Mouse (Mus musculus): Measurements from ENCODE around the gene Wdr46.

- TF ChIP-seq CTCF (IDR thresholded peaks at IDR 0.05; ENCODE audit: extremely low read depth, insufficient read length, insufficient replicate concordance, low read depth, low read length) (no peak), POLR2A (IDR thresholded peaks at IDR 0.05; ENCODE audit: low read depth, low read length) (no peak)
These were observed 3.5 kb upstream of the Wdr46 start for GRCm38 (mm10) chr17:33936993-33937392.
